Comparison of ENCODE assay signal across 27 mouse cellular contexts in the genomic region with DNA sequence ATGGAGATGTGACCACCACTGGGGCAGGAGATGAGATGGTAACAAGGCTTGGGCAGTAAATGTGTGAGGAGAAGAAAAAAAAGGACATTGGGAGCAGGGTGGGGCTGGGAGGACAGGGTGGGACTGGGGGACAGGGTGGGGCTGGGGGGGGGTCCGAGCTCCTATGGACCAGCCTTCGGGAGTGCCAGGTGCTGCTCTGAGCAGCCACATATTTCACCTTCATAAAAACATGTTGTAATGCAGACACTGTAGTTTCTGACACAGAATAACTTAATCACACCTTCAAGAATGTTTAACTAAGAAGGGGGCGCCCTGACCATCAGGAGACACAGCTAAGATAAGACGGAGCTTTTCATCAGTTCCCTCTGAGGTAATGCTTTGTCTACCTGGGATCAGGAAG. TPM values are rescaled to one million over a fixed set of nuclear protein-coding genes. Genes with fewer than 3 reads are reported as not detected.
"Had no signal": no experiment of that assay in that cellular context is flagged by ENCODE, and none has a peak within 500 bp of the region (broad histone marks: within the 10 kb centered on the region; RNA-seq: fewer than 3 reads in every experiment).

No protein-coding gene starts in this region.

- DNase-seq: gastrocnemius, postnatal 14 days; gastrocnemius, postnatal 36 days; heart, adult 18-20 months; heart, postnatal 10 days; heart, postnatal 36 days; kidney, adult 11 months; kidney, adult 2 months; kidney, adult 9 months; kidney, postnatal 14 days; kidney, postnatal 36 days; layer of hippocampus, adult 9-11 months; layer of hippocampus, postnatal 36 days; left cerebral cortex, postnatal 4 days had no signal

- H3K36me3 ChIP-seq: heart, embryonic 12.5 days; hindbrain, embryonic 13.5 days; hindbrain, embryonic 15.5 days; kidney, embryonic 15.5 days; limb, embryonic 13.5 days; limb, embryonic 15.5 days; liver, embryonic 12.5 days had no signal

- H3K27ac ChIP-seq: hindbrain, embryonic 13.5 days; hindbrain, embryonic 15.5 days; hindbrain, postnatal 0 days; kidney, postnatal 0 days; limb, embryonic 13.5 days; limb, embryonic 15.5 days; liver, embryonic 12.5 days; liver, embryonic 14.5 days had no signal

- H3K4me2 ChIP-seq: heart, embryonic 12.5 days; hindbrain, embryonic 13.5 days; hindbrain, embryonic 15.5 days; kidney, embryonic 15.5 days; limb, embryonic 13.5 days; limb, embryonic 15.5 days; liver, embryonic 12.5 days had no signal

- H3K9me3 ChIP-seq: heart, embryonic 12.5 days; hindbrain, embryonic 13.5 days; hindbrain, embryonic 15.5 days; kidney, embryonic 15.5 days; limb, embryonic 13.5 days; limb, embryonic 15.5 days; liver, embryonic 12.5 days had no signal

- ATAC-seq: forebrain, embryonic 16.5 days; hindbrain, postnatal 0 days; liver, embryonic 12.5 days had no signal

- H3K4me3 ChIP-seq: heart, embryonic 12.5 days; hindbrain, embryonic 13.5 days; hindbrain, embryonic 15.5 days; kidney, embryonic 15.5 days; limb, embryonic 13.5 days; limb, embryonic 15.5 days; liver, embryonic 12.5 days had no signal

- H3K9ac ChIP-seq: heart, embryonic 12.5 days; hindbrain, embryonic 13.5 days; hindbrain, embryonic 15.5 days; kidney, embryonic 15.5 days; limb, embryonic 13.5 days; limb, embryonic 15.5 days; liver, embryonic 12.5 days; liver, embryonic 14.5 days had no signal

- H3K27me3 ChIP-seq: heart, embryonic 12.5 days; hindbrain, embryonic 13.5 days; hindbrain, embryonic 15.5 days had no signal

RNA-seq across cellular contexts. Expression of a gene that starts 4.0 kb away (rescaled TPM):
- polyA plus RNA-seq: large intestine, adult 2 months; limb, embryonic 11.5 days; limb, embryonic 13.5 days; limb, embryonic 15.5 days; liver, adult 2 months; liver, embryonic 12.5 days; liver, embryonic 14.5 days had no signal
